ENCODE assay signal across 11 mouse cellular contexts in the genomic region with DNA sequence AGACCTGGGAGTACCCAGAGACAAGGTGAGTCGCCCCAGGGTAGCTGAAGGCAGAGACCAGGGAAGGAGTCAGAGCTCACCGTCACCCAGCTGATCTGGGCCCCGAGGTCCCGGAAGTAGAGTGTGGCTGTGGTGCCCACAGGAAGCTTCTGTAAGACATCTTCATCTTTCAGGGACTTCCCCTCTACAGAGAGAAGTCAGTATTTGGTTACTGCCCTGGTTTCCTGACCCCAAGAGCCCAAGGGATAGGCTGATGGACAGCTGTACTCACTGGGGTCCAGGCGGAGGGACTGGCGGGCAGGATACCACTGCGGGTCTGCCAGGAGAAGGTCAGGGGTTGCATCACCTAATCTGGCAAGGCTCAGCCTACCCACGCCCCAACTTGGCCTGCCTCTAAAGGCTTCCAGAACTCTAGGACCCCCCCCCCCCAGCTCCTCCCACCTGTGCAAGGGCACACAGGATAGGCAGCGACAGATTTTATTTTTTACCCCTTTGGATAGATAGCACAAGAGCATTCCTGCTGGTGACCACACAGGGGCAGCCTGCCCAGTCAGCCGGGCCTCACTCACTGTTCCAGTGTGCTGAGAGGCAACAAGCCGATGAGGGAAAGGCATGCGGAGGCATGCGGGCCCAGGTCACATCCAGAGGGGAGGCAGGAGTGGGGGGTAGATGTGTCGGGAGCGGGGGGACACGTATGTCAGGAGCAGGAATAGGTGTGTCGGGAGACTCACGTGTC. TPM values are rescaled to one million over a fixed set of nuclear protein-coding genes. Genes with fewer than 3 reads are reported as not detected.
DNase-seq lines count a peak whose midpoint lies in the region; ATAC-seq and TF ChIP-seq lines count a peak whose summit lies in the region.
"Had no signal": no experiment of that assay in that cellular context is flagged by ENCODE, and none has a peak within 500 bp of the region (broad histone marks: within the 10 kb centered on the region; RNA-seq: fewer than 3 reads in every experiment).

No protein-coding gene starts in this region.

- no peak overlapping the region for H3K4me2 ChIP-seq in lung, embryonic 14.5 days
- H3K4me2 ChIP-seq in heart, embryonic 12.5 days = no peak overlapping the region
- no peak overlapping the region for H3K4me2 ChIP-seq in liver, embryonic 13.5 days
- no peak overlapping the region for H3K4me2 ChIP-seq in midbrain, embryonic 16.5 days (ENCODE audit: low read length)
- H3K4me2 ChIP-seq: embryonic facial prominence, embryonic 12.5 days; limb, embryonic 13.5 days had no signal

- no peak overlapping the region for H3K4me3 ChIP-seq in lung, embryonic 14.5 days (ENCODE audit: low read depth, low read length)
- no peak overlapping the region for H3K4me3 ChIP-seq in heart, embryonic 12.5 days
- H3K4me3 ChIP-seq in liver, embryonic 13.5 days (replicated peaks) = no peak overlapping the region
- H3K4me3 ChIP-seq in midbrain, embryonic 16.5 days (ENCODE audit: low read depth, low read length) = no peak overlapping the region
- H3K4me3 ChIP-seq: embryonic facial prominence, embryonic 12.5 days; limb, embryonic 13.5 days had no signal

- no peak overlapping the region for H3K27ac ChIP-seq in lung, embryonic 14.5 days (ENCODE audit: low read depth)
- H3K27ac ChIP-seq in heart, embryonic 12.5 days (ENCODE audit: poor library complexity, severe bottlenecking) = peak overlapping the region; percentile 95; the same call in 1 of the 2 replicates
- H3K27ac ChIP-seq in liver, embryonic 13.5 days = peak overlapping the region; percentile 29; the same call in 1 of the 2 replicates
- no peak overlapping the region for H3K27ac ChIP-seq in midbrain, embryonic 16.5 days (ENCODE audit: low read length)
- H3K27ac ChIP-seq: embryonic facial prominence, embryonic 12.5 days; limb, embryonic 13.5 days had no signal

- H3K9me3 ChIP-seq in lung, embryonic 14.5 days (ENCODE audit: low read depth, low read length) = no peaks in the 10 kb centered on the region
- no peaks in the 10 kb centered on the region for H3K9me3 ChIP-seq in heart, embryonic 12.5 days (replicated peaks)
- no peaks in the 10 kb centered on the region for H3K9me3 ChIP-seq in liver, embryonic 13.5 days (replicated peaks)
- H3K9me3 ChIP-seq in midbrain, embryonic 16.5 days (replicated peaks; ENCODE audit: control insufficient read depth, low read length, poor library complexity, severe bottlenecking) = no peaks in the 10 kb centered on the region
- H3K9me3 ChIP-seq: embryonic facial prominence, embryonic 12.5 days; limb, embryonic 13.5 days had no signal

- no peaks in the 10 kb centered on the region for H3K27me3 ChIP-seq in lung, embryonic 14.5 days (ENCODE audit: insufficient read depth, low read length)
- no peaks in the 10 kb centered on the region for H3K27me3 ChIP-seq in heart, embryonic 12.5 days (replicated peaks)
- no peaks in the 10 kb centered on the region for H3K27me3 ChIP-seq in liver, embryonic 13.5 days
- no peaks in the 10 kb centered on the region for H3K27me3 ChIP-seq in midbrain, embryonic 16.5 days (ENCODE audit: control insufficient read depth, insufficient read depth, low read depth, low read length)
- H3K27me3 ChIP-seq: embryonic facial prominence, embryonic 12.5 days; limb, embryonic 13.5 days had no signal

- ATAC-seq in lung, embryonic 14.5 days (ENCODE audit: insufficient read depth) = no peak
- no peak for ATAC-seq in heart, embryonic 12.5 days (ENCODE audit: insufficient number of reproducible peaks, low FRiP score)
- peak; percentile 11; the same call in 1 of the 2 replicates for ATAC-seq in liver, embryonic 13.5 days (ENCODE audit: low read depth)
- ATAC-seq in midbrain, embryonic 16.5 days = no peak

- H3K4me1 ChIP-seq in lung, embryonic 14.5 days (ENCODE audit: insufficient read depth) = peaks cover 15% of the 10 kb centered on the region
- peaks cover 60% of the 10 kb centered on the region for H3K4me1 ChIP-seq in heart, embryonic 12.5 days (replicated peaks)
- H3K4me1 ChIP-seq in liver, embryonic 13.5 days (replicated peaks) = peaks cover 60% of the 10 kb centered on the region
- H3K4me1 ChIP-seq in midbrain, embryonic 16.5 days (ENCODE audit: control insufficient read depth, insufficient read depth, low read length) = peaks cover 19% of the 10 kb centered on the region

- no peak overlapping the region for H3K9ac ChIP-seq in lung, embryonic 14.5 days
- 0 out of 2 replicates have a peak overlapping the region, but pooled peaks have one; percentile 15 for H3K9ac ChIP-seq in heart, embryonic 12.5 days
- H3K9ac ChIP-seq in liver, embryonic 13.5 days = no peak overlapping the region
- H3K9ac ChIP-seq in midbrain, embryonic 16.5 days (ENCODE audit: low read depth, low read length) = no peak overlapping the region
- H3K9ac ChIP-seq: embryonic facial prominence, embryonic 12.5 days; limb, embryonic 13.5 days had no signal

- DNase-seq in adrenal gland, postnatal 10 days = peak; percentile 51
- no peak for DNase-seq in adrenal gland, postnatal 4 days (ENCODE audit: low spot score in 2 of 2)
- DNase-seq in lung, embryonic 14.5 days = no peak
- no peak for DNase-seq in lung, postnatal 10 days
- no peak for DNase-seq in liver, embryonic 13.5 days
- DNase-seq in spleen, postnatal 4 days (ENCODE audit: low spot score in 2 of 2) = peak; percentile 60 to 77

- 82% methylated on average over 18 of the region's 18 CpGs for WGBS in lung, embryonic 14.5 days
- 74% methylated on average over 17 of the region's 18 CpGs for WGBS in heart, embryonic 12.5 days
- WGBS in liver, embryonic 13.5 days (ENCODE audit: insufficient replicate concordance) = 58% methylated on average over 18 of the region's 18 CpGs
- WGBS in midbrain, embryonic 16.5 days = 86% methylated on average over 18 of the region's 18 CpGs

- TF ChIP-seq CTCF in lung, embryonic 14.5 days (IDR thresholded peaks at IDR 0.05; ENCODE audit: low read depth) = peak; percentile 21; the same call in 1 of the 2 replicates

- H3K36me3 ChIP-seq in lung, embryonic 14.5 days (ENCODE audit: insufficient read depth) = peaks cover 51% of the 10 kb centered on the region
- H3K36me3 ChIP-seq in heart, embryonic 12.5 days = peaks cover 50% of the 10 kb centered on the region
- H3K36me3 ChIP-seq in liver, embryonic 13.5 days = peaks cover 63% of the 10 kb centered on the region
- H3K36me3 ChIP-seq in midbrain, embryonic 16.5 days (ENCODE audit: control insufficient read depth, insufficient read depth, low read length) = peaks cover 11% of the 10 kb centered on the region

RNA-seq across cellular contexts. Expression of gene Ndufb7, which starts 6.8 kb away (rescaled TPM):
- total RNA-seq in adrenal gland, postnatal 10 days (2021) = 100 to 1,000 TPM; 340 to 396 TPM
- total RNA-seq in adrenal gland, postnatal 4 days (2021) = 100 to 1,000 TPM; 215 to 223 TPM
- polyA plus RNA-seq in lung, embryonic 14.5 days (2014; fragmentation: Nextera tagmentation; extraction: Ambion mirVana) = 361 and 362 TPM in 2 replicates
- 547 and 555 TPM in 2 replicates for polyA plus RNA-seq in heart, embryonic 12.5 days (2016; fragmentation: Nextera tagmentation; extraction: Ambion mirVana)
- polyA plus RNA-seq in liver, embryonic 13.5 days (2015; fragmentation: Nextera tagmentation; extraction: Ambion mirVana) = 268 and 288 TPM in 2 replicates
- 320 and 338 TPM in 2 replicates for polyA plus RNA-seq in midbrain, embryonic 16.5 days (2015; fragmentation: Nextera tagmentation; extraction: Ambion mirVana)

RNA-seq across cellular contexts. Expression of gene Tecr, which starts 34.5 kb away (rescaled TPM):
- total RNA-seq in adrenal gland, postnatal 10 days (2021) = 100 to 1,000 TPM; 305 to 336 TPM
- total RNA-seq in adrenal gland, postnatal 4 days (2021) = 100 to 1,000 TPM; 369 to 378 TPM
- polyA plus RNA-seq in lung, embryonic 14.5 days (2014; fragmentation: Nextera tagmentation; extraction: Ambion mirVana) = 531 and 570 TPM in 2 replicates
- polyA plus RNA-seq in heart, embryonic 12.5 days (2016; fragmentation: Nextera tagmentation; extraction: Ambion mirVana) = 445 and 456 TPM in 2 replicates
- 334 and 348 TPM in 2 replicates for polyA plus RNA-seq in liver, embryonic 13.5 days (2015; fragmentation: Nextera tagmentation; extraction: Ambion mirVana)
- 1,093 and 1,247 TPM in 2 replicates for polyA plus RNA-seq in midbrain, embryonic 16.5 days (2015; fragmentation: Nextera tagmentation; extraction: Ambion mirVana)

RNA-seq across cellular contexts. Expression of gene Dnajb1, which starts 34.7 kb away (rescaled TPM):
- 10 to 100 TPM; 24.7 to 28.8 TPM for total RNA-seq in adrenal gland, postnatal 10 days (2021)
- total RNA-seq in adrenal gland, postnatal 4 days (2021) = 10 to 100 TPM; 29.4 to 29.9 TPM
- 54.9 and 61.3 TPM in 2 replicates for polyA plus RNA-seq in lung, embryonic 14.5 days (2014; fragmentation: Nextera tagmentation; extraction: Ambion mirVana)
- 45.1 and 47.4 TPM in 2 replicates for polyA plus RNA-seq in heart, embryonic 12.5 days (2016; fragmentation: Nextera tagmentation; extraction: Ambion mirVana)
- polyA plus RNA-seq in liver, embryonic 13.5 days (2015; fragmentation: Nextera tagmentation; extraction: Ambion mirVana) = 54.5 and 59.6 TPM in 2 replicates
- 60.2 and 60.8 TPM in 2 replicates for polyA plus RNA-seq in midbrain, embryonic 16.5 days (2015; fragmentation: Nextera tagmentation; extraction: Ambion mirVana)

RNA-seq across cellular contexts. Expression of gene Olfr370, which starts 37.7 kb away (rescaled TPM):
- total RNA-seq in adrenal gland, postnatal 10 days (2021) = not detected
- not detected for total RNA-seq in adrenal gland, postnatal 4 days (2021)
- not detected in 2 replicates for polyA plus RNA-seq in lung, embryonic 14.5 days (2014; fragmentation: Nextera tagmentation; extraction: Ambion mirVana)
- polyA plus RNA-seq in heart, embryonic 12.5 days (2016; fragmentation: Nextera tagmentation; extraction: Ambion mirVana) = not detected in 2 replicates
- polyA plus RNA-seq in liver, embryonic 13.5 days (2015; fragmentation: Nextera tagmentation; extraction: Ambion mirVana) = not detected in 2 replicates
- 0.07 TPM in 1 of 2 replicates, not detected in the other for polyA plus RNA-seq in midbrain, embryonic 16.5 days (2015; fragmentation: Nextera tagmentation; extraction: Ambion mirVana)
- polyA plus RNA-seq: C2C12; embryonic facial prominence, embryonic 12.5 days; limb, embryonic 13.5 days had no signal

Comparison
In these comparisons a context has a peak if more than half of its experiments do, and no peak if none do; other contexts are left out.
1. DNase-seq: peak in adrenal gland, postnatal 10 days (single experiment) and spleen, postnatal 4 days (2 of 2); none in adrenal gland, postnatal 4 days (0 of 2), lung, embryonic 14.5 days (single experiment), lung, postnatal 10 days (single experiment) and liver, embryonic 13.5 days (single experiment).
2. H3K27ac ChIP-seq: peak in heart, embryonic 12.5 days (single experiment) and liver, embryonic 13.5 days (single experiment); none in lung, embryonic 14.5 days (single experiment) and midbrain, embryonic 16.5 days (single experiment).